Mouse (Mus musculus) neural tube, embryonic 12.5 days (tissue): ENCODE data around the gene Gdpd5. TPM values are rescaled to one million over a fixed set of nuclear protein-coding genes. Genes with fewer than 3 reads are reported as not detected.
A peak's percentile ranks its signal among the peaks of the same experiment; 100 is the strongest.

Source experiments
- ATAC-seq: fragments of 200-750 bp; cut with Nextera tagmentation; 2 replicates; pipeline ENCODE4 v1.8.0; 2017; ENCODE audit warnings: low read depth, mild to moderate bottlenecking, moderate TSS enrichment, moderate library complexity; ENCODE audit not compliant: low FRiP score
- H3K27ac ChIP-seq: fragments of 300-500 bp; sonication (generic); 2 replicates; pipeline ENCODE4 v1.5.1; 2016
- H3K27me3 ChIP-seq: fragments of 300-500 bp; sonication (generic); replicated peaks from 2 replicates; pipeline ENCODE4 v1.6.1; 2016; ENCODE audit warnings: mild to moderate bottlenecking
- H3K36me3 ChIP-seq: fragments of 300-500 bp; sonication (generic); 2 replicates; pipeline ENCODE4 v1.6.1; 2016; ENCODE audit warnings: mild to moderate bottlenecking
- H3K4me1 ChIP-seq: fragments of 300-500 bp; sonication (generic); 2 replicates; pipeline ENCODE4 v1.6.1; 2016
- H3K4me2 ChIP-seq: fragments of 300-500 bp; sonication (generic); replicated peaks from 2 replicates; pipeline ENCODE4 v1.6.1; 2016; ENCODE audit warnings: mild to moderate bottlenecking
- H3K4me3 ChIP-seq: fragments of 300-500 bp; sonication (generic); 2 replicates; pipeline ENCODE4 v1.5.1; 2016
- H3K9ac ChIP-seq: fragments of 300-500 bp; sonication (generic); 2 replicates; pipeline ENCODE4 v1.6.1; 2016; ENCODE audit warnings: mild to moderate bottlenecking
- H3K9me3 ChIP-seq: fragments of 300-500 bp; sonication (generic); 2 replicates; pipeline ENCODE4 v1.6.1; 2016; ENCODE audit warnings: mild to moderate bottlenecking
- WGBS: fragments of 180-500 bp; shearing (Covaris S2); methylation state at CpG from one replicate; pipeline ENCODE4 v1.1.7; 2016; 5-methylcytosine and 5-hydroxymethylcytosine counted together
- polyA plus RNA-seq: library from polyadenylated mRNA; unstranded; fragments of >200 nt; fragmentation: Nextera tagmentation; extraction: Ambion mirVana; gene quantifications from 2 replicates; pipeline ENCODE4 v1.2.1, GENCODE M21; 2016

Gene Gdpd5
- polyA plus RNA-seq, 1 experiment from 2014 or later = 60.8 TPM

DNA sequence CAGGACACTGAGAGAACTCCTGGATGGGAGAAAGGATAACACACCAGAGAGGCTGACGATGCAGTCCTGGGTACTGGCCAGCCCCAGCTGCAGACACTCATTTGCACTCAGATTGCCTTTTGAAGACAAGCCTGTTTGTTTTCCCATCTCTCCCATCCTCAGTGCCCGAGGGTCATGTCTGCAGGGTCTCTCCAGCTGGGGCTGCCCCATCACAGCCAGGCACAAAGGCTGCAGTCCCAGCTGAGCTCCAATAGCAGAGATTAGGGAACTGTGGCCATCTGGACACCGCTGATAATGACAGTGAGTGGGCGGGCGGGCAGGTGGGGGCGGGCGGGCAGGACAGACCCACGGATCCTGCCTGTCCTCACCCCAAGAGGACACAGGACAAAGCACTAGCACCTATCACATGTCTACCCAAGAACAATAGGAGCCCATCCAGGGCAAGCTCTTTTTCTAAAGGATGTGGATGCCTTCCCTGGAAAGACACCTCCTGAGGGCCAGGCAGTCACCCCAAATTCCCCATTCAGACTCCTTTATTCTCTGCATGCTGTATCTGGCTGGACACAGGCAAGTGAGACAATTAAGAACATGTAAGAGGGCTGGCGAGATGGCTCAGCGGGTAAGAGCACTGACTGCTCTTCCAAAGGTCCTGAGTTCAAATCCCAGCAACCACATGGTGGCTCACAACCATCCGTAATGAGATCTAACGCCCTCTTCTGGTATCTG lies 93.8 kb downstream of the Gdpd5 start:
- Histone ChIP-seq H3K36me3 (peaks cover 72% of the 10 kb centered on the region), H3K4me3 (no peak overlapping the region), H3K4me1 (peaks cover 15% of the 10 kb centered on the region), H3K27ac (peak overlapping the region; percentile 23), H3K4me2 (no peak overlapping the region), H3K27me3 (no peaks in the 10 kb centered on the region), H3K9ac (no peak overlapping the region), H3K9me3 (no peaks in the 10 kb centered on the region)
- peak; percentile 85 for ATAC-seq
- WGBS = 53% methylated on average over 12 of the region's 12 CpGs

DNA sequence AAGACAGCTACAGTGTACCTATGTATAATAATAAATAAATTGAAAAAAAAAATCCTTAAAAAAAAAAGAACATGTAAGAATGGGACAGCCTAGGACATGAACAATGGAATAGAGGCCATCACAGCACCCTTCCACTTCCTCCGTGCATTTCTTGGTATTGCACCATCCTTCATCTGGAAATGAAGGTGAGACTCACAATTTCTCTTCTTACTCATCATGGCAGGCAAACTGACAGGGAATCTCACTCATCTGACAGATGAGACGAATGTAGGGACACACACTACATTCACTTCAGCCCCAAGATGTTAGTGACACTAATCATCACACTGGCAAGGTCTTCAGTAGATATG lies 94.3 kb downstream of the Gdpd5 start:
- H3K36me3 ChIP-seq = peaks cover 78% of the 10 kb centered on the region
- 89% methylated on average over 2 of the region's 2 CpGs for WGBS
- no peaks in the 10 kb centered on the region for H3K9me3 ChIP-seq
- no peak overlapping the region for H3K4me3 ChIP-seq
- ATAC-seq = no peak
- H3K4me1 ChIP-seq = peaks cover 21% of the 10 kb centered on the region
- no peak overlapping the region for H3K9ac ChIP-seq
- no peaks in the 10 kb centered on the region for H3K27me3 ChIP-seq
- H3K27ac ChIP-seq = no peak overlapping the region
- H3K4me2 ChIP-seq = no peak overlapping the region

DNA sequence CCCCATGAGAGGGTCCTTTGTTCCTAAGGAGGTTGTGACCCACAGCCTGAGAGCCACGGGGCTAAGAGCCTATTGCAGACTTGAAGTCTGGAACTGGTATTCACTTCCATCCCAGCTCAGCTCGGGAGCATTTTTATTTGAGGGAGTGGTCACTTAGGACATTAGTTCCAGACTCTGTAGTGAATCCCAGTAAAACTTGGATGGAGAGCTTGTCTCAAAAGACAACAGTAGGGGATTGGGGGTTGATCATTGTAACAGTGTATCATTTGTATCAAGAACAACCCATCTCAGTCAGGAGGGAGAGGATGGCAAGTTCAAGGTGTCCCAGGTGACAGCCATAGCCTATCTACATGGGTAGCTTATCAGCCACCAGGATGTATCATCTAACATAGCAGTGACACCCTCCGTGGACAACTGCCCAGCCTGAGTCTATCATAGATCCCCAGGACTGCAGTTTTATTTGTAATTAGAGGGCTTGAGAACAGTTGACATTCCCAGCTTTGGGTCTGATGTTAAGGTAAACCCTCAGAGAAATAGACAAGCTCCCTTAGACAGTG lies 95.4 kb downstream of the Gdpd5 start:
- Histone ChIP-seq H3K4me1 (peaks cover 31% of the 10 kb centered on the region), H3K9ac (no peak overlapping the region), H3K4me3 (no peak overlapping the region), H3K27ac (no peak overlapping the region), H3K27me3 (no peaks in the 10 kb centered on the region), H3K36me3 (peaks cover 85% of the 10 kb centered on the region), H3K9me3 (no peaks in the 10 kb centered on the region), H3K4me2 (no peak overlapping the region)
- ATAC-seq = no peak
- WGBS = 39% methylated on average over 3 of the region's 3 CpGs

DNA sequence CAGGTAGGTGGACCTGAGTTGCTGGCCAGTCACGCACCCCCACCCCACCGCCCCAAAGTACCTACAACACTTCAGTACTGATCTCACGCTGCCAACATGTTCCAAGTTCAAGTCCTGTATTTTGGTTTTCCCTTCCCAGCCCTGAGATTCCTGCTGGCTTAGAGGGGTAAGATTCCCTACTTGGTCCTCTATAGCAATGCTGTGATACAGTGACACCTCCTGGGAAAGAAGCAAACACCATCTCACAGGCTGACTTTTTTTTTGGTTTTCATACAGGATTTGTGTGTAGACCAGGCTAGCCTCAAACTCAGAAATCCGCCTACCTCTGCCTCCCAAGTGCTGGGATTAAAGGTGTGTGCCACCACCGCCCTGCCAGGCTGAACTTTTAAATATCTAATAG lies 96.0 kb downstream of the Gdpd5 start:
- no peak overlapping the region for H3K4me2 ChIP-seq
- WGBS = 90% methylated on average over 5 of the region's 5 CpGs
- H3K36me3 ChIP-seq = peaks cover 86% of the 10 kb centered on the region
- no peaks in the 10 kb centered on the region for H3K27me3 ChIP-seq
- peaks cover 37% of the 10 kb centered on the region for H3K4me1 ChIP-seq
- ATAC-seq = no peak
- no peak overlapping the region for H3K27ac ChIP-seq
- no peaks in the 10 kb centered on the region for H3K9me3 ChIP-seq
- H3K9ac ChIP-seq = no peak overlapping the region
- no peak overlapping the region for H3K4me3 ChIP-seq

DNA sequence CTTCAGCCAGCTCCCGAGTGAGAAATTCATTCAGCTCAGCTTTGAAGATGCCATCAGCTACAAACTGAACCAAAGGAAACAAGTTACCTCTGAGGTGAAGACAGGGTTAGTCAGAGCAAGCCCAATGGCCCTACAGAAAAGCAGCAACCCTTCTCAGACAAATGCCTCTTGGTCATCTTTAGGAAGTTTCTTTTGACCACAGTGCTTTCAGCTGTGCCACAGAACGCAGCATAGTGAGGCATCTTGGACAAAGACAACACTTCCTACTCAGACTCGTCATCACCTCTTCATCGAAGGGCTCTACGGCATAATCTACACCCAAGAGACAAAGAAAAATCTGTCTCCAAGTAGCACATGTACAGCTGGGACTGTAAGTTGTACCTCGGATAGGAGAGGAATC lies 101.4 kb downstream of the Gdpd5 start:
- peaks cover 7% of the 10 kb centered on the region; the same call in 1 of the 2 replicates for H3K27me3 ChIP-seq
- H3K4me3 ChIP-seq = peak overlapping the region; percentile 74
- peaks cover 35% of the 10 kb centered on the region for H3K4me1 ChIP-seq
- H3K36me3 ChIP-seq = peaks cover 46% of the 10 kb centered on the region
- no peaks in the 10 kb centered on the region for H3K9me3 ChIP-seq
- H3K27ac ChIP-seq = no peak overlapping the region
- ATAC-seq = no peak
- 7% methylated on average over 6 of the region's 6 CpGs for WGBS
- peak overlapping the region; percentile 94 for H3K9ac ChIP-seq
- peak overlapping the region; percentile 91 for H3K4me2 ChIP-seq

DNA sequence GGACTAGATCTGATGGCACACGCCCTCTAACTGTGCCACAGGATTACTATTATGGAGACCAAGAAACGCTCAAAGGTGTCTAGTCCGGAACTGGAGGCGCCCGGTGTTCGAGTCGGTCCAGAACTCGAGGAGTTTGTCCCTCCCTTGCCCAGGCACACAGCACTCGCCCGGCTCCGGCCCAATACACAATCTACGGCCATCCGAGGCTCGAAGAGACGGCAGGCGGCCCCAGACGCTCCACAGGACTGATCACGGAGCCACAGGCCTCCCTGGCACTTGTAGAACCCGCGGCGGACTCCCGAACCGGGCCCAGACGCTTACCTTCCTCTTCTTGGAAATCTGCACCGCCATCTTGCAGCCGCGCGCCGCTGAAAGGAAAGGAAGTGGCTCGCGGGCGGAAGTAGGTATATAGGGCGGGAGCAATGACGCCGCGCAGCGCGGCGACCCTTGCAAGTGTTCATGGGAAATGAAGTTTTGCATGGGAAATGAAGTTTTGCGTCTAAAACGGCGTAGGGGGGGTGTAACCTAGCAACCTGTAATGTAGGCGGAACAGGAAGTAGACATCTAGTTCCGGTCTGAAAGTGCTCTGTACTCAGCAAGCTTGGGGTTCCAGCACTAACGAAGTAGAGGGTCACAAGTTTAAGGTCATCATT lies 102.2 kb downstream of the Gdpd5 start, which contains the start of gene Rps3:
Gene Rps3 (minus strand): TSS at position 468 of the 653 bp plus-strand sequence.
- H3K27ac ChIP-seq = peak within 1 kb of the TSS; percentile 37; the same call in 1 of the 2 replicates
- H3K9ac ChIP-seq = peak within 1 kb of the TSS; percentile 94
- H3K36me3 ChIP-seq = peaks cover 39% of the 10 kb centered on the region
- H3K4me2 ChIP-seq = peak within 1 kb of the TSS; percentile 91
- peaks cover 35% of the 10 kb centered on the region for H3K4me1 ChIP-seq
- H3K9me3 ChIP-seq = no peaks in the 10 kb centered on the region
- peaks cover 7% of the 10 kb centered on the region; the same call in 1 of the 2 replicates for H3K27me3 ChIP-seq
- H3K4me3 ChIP-seq = peak within 1 kb of the TSS; percentile 74
- peak; percentile 96 for ATAC-seq
- under 1% methylated on average over 45 of the region's 45 CpGs for WGBS

DNA sequence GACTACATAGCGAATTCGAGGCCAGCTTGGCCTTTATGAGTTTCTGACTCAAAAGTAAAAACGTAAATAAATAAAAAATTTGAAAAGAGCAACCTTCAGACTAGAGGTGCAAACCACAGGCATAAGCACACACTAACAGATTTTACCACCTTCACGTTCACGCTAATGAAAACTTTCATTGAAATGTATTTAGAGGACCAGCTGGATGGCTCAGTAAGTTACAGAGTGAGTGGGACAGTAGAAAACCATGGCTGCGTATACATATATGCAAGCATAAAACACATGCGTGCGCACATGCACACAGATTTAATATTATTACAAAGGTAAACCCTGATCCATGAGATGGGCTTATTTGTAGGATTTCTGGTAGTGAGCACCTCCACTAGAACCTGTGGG lies 102.7 kb downstream of the Gdpd5 start:
- Histone ChIP-seq H3K9me3 (no peaks in the 10 kb centered on the region), H3K36me3 (peaks cover 34% of the 10 kb centered on the region), H3K27me3 (peaks cover 7% of the 10 kb centered on the region; the same call in 1 of the 2 replicates), H3K4me1 (peaks cover 35% of the 10 kb centered on the region), H3K4me3 (no peak overlapping the region), H3K27ac (no peak overlapping the region), H3K9ac (no peak overlapping the region), H3K4me2 (peak overlapping the region; percentile 91)
- ATAC-seq = peak; percentile 34
- 47% methylated on average over 8 of the region's 8 CpGs for WGBS

DNA sequence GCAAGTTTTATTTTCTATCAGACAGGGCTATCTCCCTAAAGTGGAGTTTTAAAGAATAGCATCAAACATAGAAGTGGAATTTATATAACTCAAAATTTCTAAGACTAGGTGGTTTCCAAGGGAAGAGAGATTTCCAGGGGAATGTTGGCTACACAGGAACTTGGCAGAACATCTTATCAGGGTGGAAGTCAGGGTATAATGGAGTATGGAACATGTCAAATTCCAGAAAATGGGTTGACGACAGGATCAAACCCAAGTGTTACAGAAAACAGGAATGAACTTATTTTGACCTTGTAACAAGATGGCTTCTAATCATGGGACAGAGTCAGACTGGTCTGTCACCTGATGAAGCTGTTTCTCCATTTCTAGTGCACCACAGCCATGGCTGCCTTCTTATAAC lies 103.5 kb downstream of the Gdpd5 start:
- H3K9ac ChIP-seq = no peak overlapping the region
- WGBS = 98% methylated on average over 1 of the region's 1 CpGs
- H3K4me3 ChIP-seq = no peak overlapping the region
- H3K4me1 ChIP-seq = peaks cover 30% of the 10 kb centered on the region
- ATAC-seq = no peak
- H3K4me2 ChIP-seq = no peak overlapping the region
- no peaks in the 10 kb centered on the region for H3K9me3 ChIP-seq
- H3K27ac ChIP-seq = no peak overlapping the region
- H3K36me3 ChIP-seq = peaks cover 26% of the 10 kb centered on the region
- H3K27me3 ChIP-seq = peaks cover 7% of the 10 kb centered on the region; the same call in 1 of the 2 replicates

DNA sequence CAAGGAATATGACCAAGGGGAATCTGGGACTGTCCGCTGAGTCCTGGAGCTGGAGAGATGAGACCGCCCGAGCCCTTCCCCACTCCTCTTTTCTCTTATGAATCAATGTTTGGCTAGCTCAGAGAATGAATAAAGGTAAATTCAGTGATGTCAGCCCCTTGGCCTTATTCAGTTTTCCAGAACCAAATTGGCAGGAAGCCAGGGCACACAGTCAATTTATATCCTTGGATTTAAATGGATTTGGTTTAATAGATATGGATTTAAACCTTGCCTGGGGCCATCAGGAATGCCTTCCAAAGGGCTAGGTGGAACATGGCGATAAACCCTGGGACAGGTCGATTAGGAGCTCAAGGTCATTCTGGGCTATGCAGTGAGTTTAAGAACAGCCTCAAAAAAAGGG lies 108.5 kb downstream of the Gdpd5 start:
- WGBS = 88% methylated on average over 5 of the region's 5 CpGs
- no peaks in the 10 kb centered on the region for H3K4me1 ChIP-seq
- ATAC-seq = no peak
- no peak overlapping the region for H3K4me3 ChIP-seq
- H3K9ac ChIP-seq = no peak overlapping the region
- H3K27me3 ChIP-seq = peaks cover 7% of the 10 kb centered on the region; the same call in 1 of the 2 replicates
- no peak overlapping the region for H3K4me2 ChIP-seq
- H3K36me3 ChIP-seq = no peaks in the 10 kb centered on the region
- no peak overlapping the region for H3K27ac ChIP-seq
- peaks cover 3% of the 10 kb centered on the region; the same call in 1 of the 2 replicates for H3K9me3 ChIP-seq

DNA sequence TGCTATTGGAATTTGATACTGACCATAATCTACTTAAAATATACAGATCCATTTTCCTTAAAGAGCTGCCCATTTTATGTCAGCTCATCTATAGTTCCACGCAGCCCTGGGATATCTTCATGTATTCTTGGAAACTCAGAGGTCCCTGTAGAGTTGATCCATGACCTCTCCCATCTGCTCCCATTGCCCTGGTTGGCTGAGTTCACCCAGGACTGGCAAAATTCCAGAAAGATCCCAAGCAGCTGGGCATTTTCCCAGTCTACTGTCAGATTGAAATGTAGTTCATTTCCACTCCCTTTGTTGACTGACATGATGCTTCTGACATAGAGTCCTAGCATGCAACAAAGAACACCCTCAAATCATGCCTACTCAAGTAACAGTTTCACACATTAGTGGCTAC lies 117.9 kb downstream of the Gdpd5 start:
- Histone ChIP-seq H3K4me2 (no peak overlapping the region), H3K4me3 (no peak overlapping the region), H3K27me3 (no peaks in the 10 kb centered on the region), H3K9me3 (no peaks in the 10 kb centered on the region), H3K4me1 (no peaks in the 10 kb centered on the region), H3K36me3 (no peaks in the 10 kb centered on the region), H3K9ac (no peak overlapping the region), H3K27ac (no peak overlapping the region)
- ATAC-seq = no peak
- WGBS = 46% methylated on average over 1 of the region's 1 CpGs

DNA sequence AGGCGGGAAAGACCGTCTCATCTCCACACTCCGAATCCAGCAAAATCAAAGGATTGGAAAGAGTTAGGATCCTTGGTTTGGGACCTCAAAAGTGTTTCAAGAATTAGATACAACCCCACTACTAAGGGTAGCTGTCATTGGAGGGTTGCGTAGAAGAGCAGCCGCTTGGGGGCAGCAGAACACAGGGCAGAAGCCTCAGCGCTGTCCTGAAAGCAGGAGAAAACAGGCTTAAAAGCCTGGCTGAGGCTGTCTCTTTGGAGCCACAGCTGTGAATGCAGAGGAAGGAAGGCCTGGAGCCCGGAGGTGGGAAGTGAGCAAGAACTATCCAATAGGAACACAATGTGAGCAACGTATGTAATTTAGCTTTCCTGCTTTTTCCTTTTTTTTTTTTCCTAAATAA lies 119.0 kb downstream of the Gdpd5 start:
- Histone ChIP-seq H3K4me1 (no peaks in the 10 kb centered on the region), H3K9me3 (no peaks in the 10 kb centered on the region), H3K4me2 (no peak overlapping the region), H3K36me3 (no peaks in the 10 kb centered on the region), H3K27ac (no peak overlapping the region), H3K4me3 (no peak overlapping the region), H3K27me3 (no peaks in the 10 kb centered on the region), H3K9ac (no peak overlapping the region)
- WGBS = 3% methylated on average over 8 of the region's 8 CpGs
- ATAC-seq = no peak

DNA sequence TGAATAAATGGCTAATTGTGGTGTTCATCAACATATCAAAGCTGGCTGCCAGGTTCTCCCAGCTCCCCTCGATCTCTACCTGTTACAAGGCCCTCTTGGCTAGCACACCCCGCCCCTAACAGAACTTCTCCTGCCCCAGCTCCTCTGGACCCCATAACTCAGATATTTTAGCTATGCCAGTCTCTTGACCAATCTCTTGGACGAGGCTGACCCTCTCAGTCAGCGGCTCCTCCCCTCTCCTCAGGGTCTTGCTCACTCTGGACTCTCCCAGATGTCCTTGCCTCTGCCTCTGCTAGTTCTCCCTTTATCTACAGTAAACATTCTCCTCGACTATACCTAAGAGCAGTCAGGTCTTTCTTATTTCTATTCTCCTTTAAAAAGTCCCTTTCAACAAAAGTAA lies 119.4 kb downstream of the Gdpd5 start:
- H3K4me1 ChIP-seq = no peaks in the 10 kb centered on the region
- ATAC-seq = no peak
- no peaks in the 10 kb centered on the region for H3K27me3 ChIP-seq
- H3K9ac ChIP-seq = no peak overlapping the region
- H3K4me3 ChIP-seq = no peak overlapping the region
- no peak overlapping the region for H3K27ac ChIP-seq
- no peaks in the 10 kb centered on the region for H3K36me3 ChIP-seq
- H3K9me3 ChIP-seq = no peaks in the 10 kb centered on the region
- no peak overlapping the region for H3K4me2 ChIP-seq
- WGBS = 29% methylated on average over 5 of the region's 5 CpGs
